Mouse (Mus musculus) stomach, postnatal 0 days (tissue): ENCODE data around the gene Clps. TPM values are rescaled to one million over a fixed set of nuclear protein-coding genes. Genes with fewer than 3 reads are reported as not detected.

ENCODE experiments used
- ATAC-seq: fragments of 200-750 bp; cut with Nextera tagmentation; 2 replicates; pipeline ENCODE4 v1.8.0; 2017; ENCODE audit not compliant: low FRiP score, low TSS enrichment
- DNase-seq: peaks from one replicate; pipeline ENCODE4 v3.0.0-alpha.2; 2016; ENCODE audit warnings: low spot score
- H3K27ac ChIP-seq: fragments of 300-500 bp; sonication (generic); replicated peaks from 2 replicates; pipeline ENCODE4 v1.5.1; 2014; ENCODE audit warnings: mild to moderate bottlenecking, control low read depth
- H3K27me3 ChIP-seq: fragments of 300-500 bp; sonication (generic); 2 replicates; pipeline ENCODE4 v1.6.1; 2014; ENCODE audit warnings: low read length; ENCODE audit not compliant: control insufficient read depth, insufficient read depth
- H3K36me3 ChIP-seq: fragments of 300-500 bp; sonication (generic); 2 replicates; pipeline ENCODE4 v1.6.1; 2014; ENCODE audit warnings: low read length, mixed read lengths; ENCODE audit not compliant: control insufficient read depth, insufficient read depth
- H3K4me1 ChIP-seq: fragments of 300-500 bp; sonication (generic); replicated peaks from 2 replicates; pipeline ENCODE4 v1.6.1; 2014; ENCODE audit warnings: antibody characterized with exemption; ENCODE audit not compliant: control insufficient read depth, insufficient read depth
- H3K4me2 ChIP-seq: fragments of 300-500 bp; sonication (generic); replicated peaks from 2 replicates; pipeline ENCODE4 v1.6.1; 2014; ENCODE audit warnings: low read depth, mild to moderate bottlenecking, control low read depth, moderate library complexity
- H3K4me3 ChIP-seq: fragments of 300-500 bp; sonication (generic); 2 replicates; pipeline ENCODE4 v1.5.1; 2014; ENCODE audit warnings: low read depth, low read length, control low read depth
- H3K9ac ChIP-seq: fragments of 300-500 bp; sonication (generic); 2 replicates; pipeline ENCODE4 v1.6.1; 2014; ENCODE audit warnings: mild to moderate bottlenecking, low read length, control low read depth, mixed read lengths
- H3K9me3 ChIP-seq: fragments of 300-500 bp; sonication (generic); 2 replicates; pipeline ENCODE4 v1.6.1; 2016; ENCODE audit warnings: low read length; ENCODE audit not compliant: control insufficient read depth
- CTCF ChIP-seq: IDR thresholded peaks from 2 replicates; pipeline ENCODE4 v1.5.1; 2016; ENCODE audit warnings: antibody characterized with exemption, low read depth, mild to moderate bottlenecking, moderate library complexity
- EP300 ChIP-seq: optimal IDR thresholded peaks from 2 replicates; pipeline ENCODE3; 2016; ENCODE audit warnings: antibody characterized with exemption
- WGBS: fragments of 180-500 bp; shearing (Covaris S2); extraction: QIAGEN DNeasy Blood & Tissue Kit; methylation state at CpG from one replicate; pipeline ENCODE4 v1.1.7; 2014; 5-methylcytosine and 5-hydroxymethylcytosine counted together
- polyA plus RNA-seq: library from polyadenylated mRNA; unstranded; fragments of >200 nt; fragmentation: Nextera tagmentation; extraction: Ambion mirVana; gene quantifications from 2 replicates; pipeline ENCODE4 v1.2.1, GENCODE M21; 2015

The Clps gene
- polyA plus RNA-seq, 1 experiment from 2014 or later = 1,944 TPM

GRCm38 (mm10) chr17:28575244-28576125, 14.9 kb upstream of the Clps start, which contains the start of gene Lhfpl5:
Gene Lhfpl5 (plus strand): TSS chr17:28575641.
- ATAC-seq (peak; percentile 58; the same call in 1 of the 2 replicates), DNase-seq (peak; percentile 64)
- TF ChIP-seq EP300 (no peak), CTCF (no peak; the same call in 1 of the 2 replicates)

GRCm38 (mm10) chr17:28572941-28573340, 12.4 kb upstream of the Clps start:
- WGBS = 80% methylated on average over 6 of the region's 6 CpGs
- Histone ChIP-seq H3K27ac (no peak overlapping the region), H3K4me2 (no peak overlapping the region), H3K9me3 (no peaks in the 10 kb centered on the region), H3K4me1 (no peaks in the 10 kb centered on the region), H3K4me3 (no peak overlapping the region), H3K27me3 (no peaks in the 10 kb centered on the region), H3K36me3 (no peaks in the 10 kb centered on the region), H3K9ac (no peak overlapping the region)
- TF ChIP-seq CTCF (no peak), EP300 (no peak)
- DNase-seq (no peak), ATAC-seq (no peak)

More at GRCm38 (mm10) chr17:28575244-28576125, 14.9 kb upstream of the Clps start, which contains the start of gene Lhfpl5:
- 0 out of 2 replicates have a peak within 1 kb of the TSS, but pooled peaks have one; percentile 10 for H3K4me3 ChIP-seq
- no peak within 1 kb of the TSS for H3K9ac ChIP-seq
- WGBS = 16% methylated on average over 49 of the region's 50 CpGs
- peak within 1 kb of the TSS; percentile 40 for H3K4me2 ChIP-seq
- H3K27me3 ChIP-seq = no peaks in the 10 kb centered on the region
- no peaks in the 10 kb centered on the region for H3K4me1 ChIP-seq
- H3K27ac ChIP-seq = no peak within 1 kb of the TSS
- no peaks in the 10 kb centered on the region for H3K9me3 ChIP-seq
- no peaks in the 10 kb centered on the region for H3K36me3 ChIP-seq

GRCm38 (mm10) chr17:28572521-28572920, 12.0 kb upstream of the Clps start:
- Histone ChIP-seq H3K9me3 (no peaks in the 10 kb centered on the region), H3K36me3 (no peaks in the 10 kb centered on the region), H3K27me3 (no peaks in the 10 kb centered on the region), H3K4me2 (no peak overlapping the region), H3K4me3 (no peak overlapping the region), H3K9ac (no peak overlapping the region), H3K4me1 (no peaks in the 10 kb centered on the region), H3K27ac (no peak overlapping the region)
- no peak for ATAC-seq
- WGBS = 76% methylated on average over 7 of the region's 7 CpGs
- DNase-seq = no peak
- TF ChIP-seq CTCF = no peak

- no peak overlapping the region for H3K4me2 ChIP-seq
- no peaks in the 10 kb centered on the region for H3K4me1 ChIP-seq
- no peak for TF ChIP-seq EP300
- TF ChIP-seq CTCF = no peak
- no peaks in the 10 kb centered on the region for H3K36me3 ChIP-seq
- H3K4me3 ChIP-seq = no peak overlapping the region
- H3K27me3 ChIP-seq = no peaks in the 10 kb centered on the region
- WGBS = 65% methylated on average over 3 of the region's 3 CpGs
- no peak overlapping the region for H3K9ac ChIP-seq
- H3K9me3 ChIP-seq = no peaks in the 10 kb centered on the region
- ATAC-seq (no peak), DNase-seq (no peak)
- no peak overlapping the region for H3K27ac ChIP-seq
Measured at GRCm38 (mm10) chr17:28571868-28572267, 11.3 kb upstream of the Clps start.

GRCm38 (mm10) chr17:28567541-28567940, 7.0 kb upstream of the Clps start:
- ATAC-seq = no peak
- H3K27me3 ChIP-seq = no peaks in the 10 kb centered on the region
- no peak overlapping the region for H3K9ac ChIP-seq
- TF ChIP-seq CTCF (no peak), EP300 (no peak)
- no peaks in the 10 kb centered on the region for H3K36me3 ChIP-seq
- DNase-seq = no peak
- no peak overlapping the region for H3K4me2 ChIP-seq
- H3K9me3 ChIP-seq = no peaks in the 10 kb centered on the region
- no peak overlapping the region for H3K27ac ChIP-seq
- WGBS = 30% methylated on average over 3 of the region's 3 CpGs
- H3K4me1 ChIP-seq = no peaks in the 10 kb centered on the region
- no peak overlapping the region for H3K4me3 ChIP-seq

GRCm38 (mm10) chr17:28565181-28565580, 4.6 kb upstream of the Clps start:
- Histone ChIP-seq H3K4me3 (no peak overlapping the region), H3K9me3 (no peaks in the 10 kb centered on the region), H3K9ac (no peak overlapping the region), H3K27me3 (no peaks in the 10 kb centered on the region), H3K4me2 (no peak overlapping the region), H3K4me1 (no peaks in the 10 kb centered on the region), H3K27ac (no peak overlapping the region), H3K36me3 (no peaks in the 10 kb centered on the region)
- ATAC-seq (no peak), DNase-seq (no peak)
- TF ChIP-seq CTCF = no peak
- TF ChIP-seq EP300 = no peak
